Mouse (Mus musculus): ENCODE measurements at regions not wholly inside any gene's neighbourhood (a gene's known extent, or its start where the extent isn't known, plus 50 kb on each side); places are given as distances from the start of the nearest gene placed in this dataset.

DNA sequence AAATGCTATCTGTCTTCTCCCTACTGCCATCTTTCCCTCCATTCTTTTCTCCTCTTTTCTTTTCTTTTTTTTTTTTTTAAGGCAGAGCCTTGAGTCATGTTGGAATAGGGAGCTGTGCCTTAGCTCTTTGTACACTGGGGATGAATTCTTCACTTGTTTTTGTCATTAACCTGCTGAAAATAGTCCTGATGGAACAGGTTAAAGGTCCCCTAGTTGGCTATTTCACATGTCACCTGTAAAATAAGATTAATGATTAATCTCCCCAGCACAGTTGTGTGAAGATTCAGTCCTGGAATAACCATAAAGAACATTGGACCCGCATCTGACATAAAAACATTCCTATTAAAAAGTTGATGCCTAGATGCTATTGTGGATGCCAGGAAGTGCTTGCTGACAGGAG lies 428.7 kb upstream of the Cdh6 start:
- TF ChIP-seq CTCF (IDR thresholded peaks at IDR 0.05; ENCODE audit: low read depth, low read length) (no peak), POLR2A (IDR thresholded peaks at IDR 0.05; ENCODE audit: extremely low read depth, insufficient read depth, low read length) (no peak)

Measured in liver, adult 2 months (tissue).